Mouse (Mus musculus): ENCODE measurements around the gene Gm13276. TPM values are rescaled to one million over a fixed set of nuclear protein-coding genes. Genes with fewer than 3 reads are reported as not detected.
"Not testable (repeated sequence)": the region's sequence is repeated elsewhere in the genome, so short reads cannot be mapped to it uniquely, and the experiment has no call there.

Gm13276 gene
- polyA plus RNA-seq, 1 experiment from 2014 or later = not detected

DNA sequence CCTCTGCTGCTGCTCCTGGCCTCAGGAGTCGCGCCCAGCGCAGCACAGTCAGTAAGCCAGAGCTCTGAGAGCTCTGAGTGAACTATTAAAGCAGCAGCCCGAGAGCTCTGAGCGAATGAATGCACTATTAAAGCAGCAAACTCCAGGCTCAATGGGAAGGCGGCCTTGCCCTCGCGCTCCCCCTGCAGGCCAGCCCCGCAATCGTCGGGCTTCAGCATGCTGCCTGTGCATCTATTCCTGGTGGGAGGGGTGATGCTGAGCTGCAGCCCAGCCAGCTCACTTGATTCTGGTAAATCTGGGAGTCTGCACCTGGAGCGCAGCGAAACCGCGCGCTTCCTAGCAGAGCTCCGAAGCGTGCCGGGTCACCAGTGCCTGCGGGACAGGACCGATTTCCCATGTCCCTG, 27.9 kb upstream of the Gm13276 start:
- Histone ChIP-seq H3K9ac (ENCODE audit: low read depth, low read length) (peak overlapping the region; percentile 62), H3K27ac (ENCODE audit: low read depth, low read length) (peak overlapping the region; percentile 93), H3K4me2 (replicated peaks; ENCODE audit: low read depth, low read length) (peak overlapping the region; percentile 69), H3K4me3 (ENCODE audit: low read length) (peak overlapping the region; percentile 41)
- peak; percentile 100 for ATAC-seq (ENCODE audit: low FRiP score, low TSS enrichment)
- 1% methylated on average over 15 of the region's 21 CpGs for WGBS
- not testable (repeated sequence) for H3K27me3 ChIP-seq (ENCODE audit: control insufficient read depth, insufficient read depth, low read length); H3K4me1 ChIP-seq (ENCODE audit: control insufficient read depth, insufficient read depth, low read length); H3K36me3 ChIP-seq (ENCODE audit: control insufficient read depth, insufficient read depth, low read length); H3K9me3 ChIP-seq (ENCODE audit: control insufficient read depth, low read length)

GRCm38 (mm10) chr4:88758751-88759150, 26.8 kb upstream of the Gm13276 start:
- not testable (repeated sequence) for H3K4me1 ChIP-seq (ENCODE audit: control insufficient read depth, insufficient read depth, low read length); H3K27ac ChIP-seq (ENCODE audit: low read depth, low read length); H3K4me2 ChIP-seq (replicated peaks; ENCODE audit: low read depth, low read length); ATAC-seq (ENCODE audit: low FRiP score, low TSS enrichment); H3K27me3 ChIP-seq (ENCODE audit: control insufficient read depth, insufficient read depth, low read length); H3K36me3 ChIP-seq (ENCODE audit: control insufficient read depth, insufficient read depth, low read length); H3K4me3 ChIP-seq (ENCODE audit: low read length); H3K9ac ChIP-seq (ENCODE audit: low read depth, low read length); H3K9me3 ChIP-seq (ENCODE audit: control insufficient read depth, low read length)
- WGBS = 93% methylated on average over 8 of the region's 9 CpGs

DNA sequence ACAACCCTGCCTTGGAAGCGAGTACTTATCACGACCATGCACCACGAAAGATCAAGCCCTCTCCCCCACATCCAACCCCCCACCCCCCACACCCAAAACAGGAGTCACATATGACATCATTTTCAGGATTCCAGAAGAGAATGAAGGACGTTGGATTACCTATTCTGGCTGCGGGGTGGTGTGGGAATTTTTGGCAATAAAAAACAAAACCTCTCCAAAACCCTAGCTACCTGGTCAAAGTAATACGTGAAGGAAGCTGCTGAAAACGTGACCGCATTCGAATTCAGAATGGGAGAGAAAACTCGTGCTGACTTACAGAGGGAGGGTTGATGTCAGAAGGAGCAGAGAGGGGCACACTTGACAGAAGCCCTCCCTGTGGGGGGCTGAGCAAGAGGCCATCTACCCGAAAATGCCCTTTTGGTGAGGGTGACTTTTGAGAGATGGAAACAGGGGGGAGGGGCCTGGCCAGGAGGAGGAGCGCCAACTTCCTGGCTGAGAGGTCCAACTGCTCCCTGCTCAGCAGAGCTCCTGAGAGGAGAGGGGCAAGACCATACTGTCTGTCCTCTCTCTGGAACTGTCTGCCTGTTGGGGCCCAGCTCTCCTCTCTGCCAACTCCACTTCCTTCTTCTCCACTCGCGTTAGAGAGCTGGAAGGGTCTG, 25.8 kb upstream of the Gm13276 start, which contains the start of gene Gm13283:
Gene Gm13283, plus strand, starts transcription at position 510 of the 659 bp plus-strand sequence.
- not testable (repeated sequence) for H3K27ac ChIP-seq (ENCODE audit: low read depth, low read length)
- 19% methylated on average over 7 of the region's 14 CpGs for WGBS

GRCm38 (mm10) chr4:88760431-88760830, 25.1 kb upstream of the Gm13276 start:
- H3K4me1 ChIP-seq (ENCODE audit: control insufficient read depth, insufficient read depth, low read length); H3K27me3 ChIP-seq (ENCODE audit: control insufficient read depth, insufficient read depth, low read length); H3K9me3 ChIP-seq (ENCODE audit: control insufficient read depth, low read length); H3K9ac ChIP-seq (ENCODE audit: low read depth, low read length); H3K27ac ChIP-seq (ENCODE audit: low read depth, low read length); ATAC-seq (ENCODE audit: low FRiP score, low TSS enrichment); H3K36me3 ChIP-seq (ENCODE audit: control insufficient read depth, insufficient read depth, low read length): not testable (repeated sequence)
- Histone ChIP-seq H3K4me2 (replicated peaks; ENCODE audit: low read depth, low read length) (peak overlapping the region; percentile 24; the same call in 1 of the 2 replicates), H3K4me3 (ENCODE audit: low read length) (peak overlapping the region; percentile 17; the same call in 1 of the 2 replicates)
- WGBS = 0% methylated on average over 23 of the region's 28 CpGs

More for the DNA sequence above, 25.8 kb upstream of the Gm13276 start, which contains the start of gene Gm13283:
- not testable (repeated sequence) for H3K27me3 ChIP-seq (ENCODE audit: control insufficient read depth, insufficient read depth, low read length); H3K4me1 ChIP-seq (ENCODE audit: control insufficient read depth, insufficient read depth, low read length); H3K36me3 ChIP-seq (ENCODE audit: control insufficient read depth, insufficient read depth, low read length); ATAC-seq (ENCODE audit: low FRiP score, low TSS enrichment); H3K9me3 ChIP-seq (ENCODE audit: control insufficient read depth, low read length); H3K9ac ChIP-seq (ENCODE audit: low read depth, low read length)
- Histone ChIP-seq H3K4me2 (replicated peaks; ENCODE audit: low read depth, low read length) (peak within 1 kb of the TSS; percentile 24; the same call in 1 of the 2 replicates), H3K4me3 (ENCODE audit: low read length) (peak within 1 kb of the TSS; percentile 17; the same call in 1 of the 2 replicates)

GRCm38 (mm10) chr4:88761776-88762175, 23.7 kb upstream of the Gm13276 start:
- not testable (repeated sequence) for H3K36me3 ChIP-seq (ENCODE audit: control insufficient read depth, insufficient read depth, low read length); ATAC-seq (ENCODE audit: low FRiP score, low TSS enrichment); H3K4me3 ChIP-seq (ENCODE audit: low read length); H3K9me3 ChIP-seq (ENCODE audit: control insufficient read depth, low read length); H3K9ac ChIP-seq (ENCODE audit: low read depth, low read length); H3K4me1 ChIP-seq (ENCODE audit: control insufficient read depth, insufficient read depth, low read length); H3K27me3 ChIP-seq (ENCODE audit: control insufficient read depth, insufficient read depth, low read length); H3K27ac ChIP-seq (ENCODE audit: low read depth, low read length); H3K4me2 ChIP-seq (replicated peaks; ENCODE audit: low read depth, low read length)
- 70% methylated on average over 6 of the region's 8 CpGs for WGBS

DNA sequence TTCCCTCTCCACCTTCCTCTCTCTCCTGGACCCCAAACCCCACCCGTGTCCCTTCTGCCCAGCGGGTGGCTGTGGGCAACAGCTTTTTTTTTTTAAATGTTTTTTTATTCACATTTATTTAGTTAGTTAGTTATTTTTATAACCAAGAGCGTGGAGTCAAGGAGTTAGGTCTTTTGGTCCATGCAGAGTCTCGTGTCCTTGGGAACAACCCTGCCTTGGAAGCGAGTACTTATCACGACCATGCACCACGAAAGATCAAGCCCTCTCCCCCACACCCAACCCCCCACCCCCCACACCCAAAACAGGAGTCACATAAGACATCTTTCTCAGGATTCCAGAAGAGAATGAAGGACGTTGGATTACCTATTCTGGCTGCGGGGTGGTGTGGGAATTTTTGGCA, 23.2 kb upstream of the Gm13276 start:
- not testable (repeated sequence) for H3K27ac ChIP-seq (ENCODE audit: low read depth, low read length); H3K36me3 ChIP-seq (ENCODE audit: control insufficient read depth, insufficient read depth, low read length); H3K9ac ChIP-seq (ENCODE audit: low read depth, low read length); H3K27me3 ChIP-seq (ENCODE audit: control insufficient read depth, insufficient read depth, low read length); H3K4me3 ChIP-seq (ENCODE audit: low read length); H3K4me1 ChIP-seq (ENCODE audit: control insufficient read depth, insufficient read depth, low read length); ATAC-seq (ENCODE audit: low FRiP score, low TSS enrichment); H3K4me2 ChIP-seq (replicated peaks; ENCODE audit: low read depth, low read length); H3K9me3 ChIP-seq (ENCODE audit: control insufficient read depth, low read length)
- WGBS = 60% methylated on average over 7 of the region's 9 CpGs

DNA sequence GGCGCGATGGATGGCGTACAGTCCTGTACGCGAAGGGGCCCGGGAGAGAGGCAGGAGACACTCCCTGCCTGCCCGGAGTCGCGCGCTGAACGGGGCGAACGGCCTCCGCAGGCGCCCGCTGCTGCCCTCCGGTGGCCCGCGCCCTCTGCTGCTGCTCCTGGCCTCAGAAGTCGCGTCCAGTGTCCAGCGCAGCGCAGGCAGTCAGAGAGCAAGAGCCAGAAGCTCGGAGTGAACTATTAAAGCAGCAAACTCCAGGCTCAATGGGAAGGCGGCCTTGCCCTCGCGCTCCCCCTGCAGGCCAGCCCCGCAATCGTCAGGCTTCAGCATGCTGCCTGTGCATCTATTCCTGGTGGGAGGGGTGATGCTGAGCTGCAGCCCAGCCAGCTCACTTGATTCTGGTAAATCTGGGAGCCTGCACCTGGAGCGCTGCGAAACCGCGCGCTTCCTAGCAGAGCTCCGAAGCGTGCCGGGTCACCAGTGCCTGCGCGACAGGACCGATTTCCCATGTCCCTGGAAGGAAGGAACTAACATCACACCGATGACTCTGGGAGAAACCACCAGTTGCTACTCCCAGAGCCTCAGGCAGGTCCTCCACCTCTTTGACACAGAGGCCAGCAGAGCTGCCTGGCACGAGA, 22.0 kb upstream of the Gm13276 start:
- ATAC-seq (ENCODE audit: low FRiP score, low TSS enrichment); H3K27ac ChIP-seq (ENCODE audit: low read depth, low read length); H3K9me3 ChIP-seq (ENCODE audit: control insufficient read depth, low read length); H3K9ac ChIP-seq (ENCODE audit: low read depth, low read length); H3K36me3 ChIP-seq (ENCODE audit: control insufficient read depth, insufficient read depth, low read length); H3K27me3 ChIP-seq (ENCODE audit: control insufficient read depth, insufficient read depth, low read length); H3K4me1 ChIP-seq (ENCODE audit: control insufficient read depth, insufficient read depth, low read length): not testable (repeated sequence)
- WGBS = 3% methylated on average over 20 of the region's 42 CpGs
- Histone ChIP-seq H3K4me3 (ENCODE audit: low read length) (peak overlapping the region; percentile 20), H3K4me2 (replicated peaks; ENCODE audit: low read depth, low read length) (peak overlapping the region; percentile 22)

GRCm38 (mm10) chr4:88773534-88773933, 12.0 kb upstream of the Gm13276 start, which contains the start of gene Gm13290:
TSS of gene Gm13290 (plus strand) at chr4:88773834.
- not testable (repeated sequence) for H3K27ac ChIP-seq (ENCODE audit: low read depth, low read length); H3K9ac ChIP-seq (ENCODE audit: low read depth, low read length); H3K27me3 ChIP-seq (ENCODE audit: control insufficient read depth, insufficient read depth, low read length); H3K36me3 ChIP-seq (ENCODE audit: control insufficient read depth, insufficient read depth, low read length); ATAC-seq (ENCODE audit: low FRiP score, low TSS enrichment); H3K4me3 ChIP-seq (ENCODE audit: low read length); H3K4me2 ChIP-seq (replicated peaks; ENCODE audit: low read depth, low read length); H3K4me1 ChIP-seq (ENCODE audit: control insufficient read depth, insufficient read depth, low read length); H3K9me3 ChIP-seq (ENCODE audit: control insufficient read depth, low read length)
- WGBS = no CpG with 5 or more reads among the region's 32 CpGs

GRCm38 (mm10) chr4:88776622-88777021, 8.9 kb upstream of the Gm13276 start, which contains the start of gene Gm13289:
TSS of gene Gm13289 (plus strand) at chr4:88776922.
- not testable (repeated sequence) for H3K36me3 ChIP-seq (ENCODE audit: control insufficient read depth, insufficient read depth, low read length); H3K9ac ChIP-seq (ENCODE audit: low read depth, low read length); H3K4me1 ChIP-seq (ENCODE audit: control insufficient read depth, insufficient read depth, low read length); H3K9me3 ChIP-seq (ENCODE audit: control insufficient read depth, low read length); ATAC-seq (ENCODE audit: low FRiP score, low TSS enrichment); H3K4me3 ChIP-seq (ENCODE audit: low read length); H3K27ac ChIP-seq (ENCODE audit: low read depth, low read length); H3K4me2 ChIP-seq (replicated peaks; ENCODE audit: low read depth, low read length); H3K27me3 ChIP-seq (ENCODE audit: control insufficient read depth, insufficient read depth, low read length)
- WGBS = no CpG with 5 or more reads among the region's 29 CpGs
